Mouse (Mus musculus) urinary bladder, postnatal 4 days (tissue): ENCODE results near the gene Svop.
A peak's percentile ranks its signal among the peaks of the same experiment; 100 is the strongest.

Experiments used
- DNase-seq, 2 experiments: peaks; one replicate each; pipeline ENCODE4 v3.0.0; 2021 to 2022; ENCODE audit warnings: low spot score in 2 of 2

The Svop gene

GRCm38 (mm10) chr5:114046604-114047003 lies 44.8 kb downstream of the Svop start:
- no peak for DNase-seq

GRCm38 (mm10) chr5:114046151-114046550 lies 45.2 kb downstream of the Svop start:
- no peak for DNase-seq

- DNase-seq = no peak
These were observed 46.2 kb downstream of the Svop start for GRCm38 (mm10) chr5:114045134-114045533.

- DNase-seq = no peak
These were observed 47.6 kb downstream of the Svop start for GRCm38 (mm10) chr5:114043800-114044199.

GRCm38 (mm10) chr5:114041327-114041930 lies 49.9 kb downstream of the Svop start:
- DNase-seq = peak in 1 of 2 experiments; percentile 24

GRCm38 (mm10) chr5:114040911-114041310 lies 50.5 kb downstream of the Svop start:
- no peak for DNase-seq

GRCm38 (mm10) chr5:114040508-114040907 lies 50.9 kb downstream of the Svop start:
- no peak for DNase-seq

GRCm38 (mm10) chr5:114035111-114035510 lies 56.3 kb downstream of the Svop start:
- DNase-seq = no peak

- no peak for DNase-seq
These were observed 57.0 kb downstream of the Svop start for GRCm38 (mm10) chr5:114034393-114034792.

GRCm38 (mm10) chr5:114032161-114032763 lies 59.1 kb downstream of the Svop start:
- DNase-seq = no peak

GRCm38 (mm10) chr5:114030652-114031051 lies 60.7 kb downstream of the Svop start:
- DNase-seq = no peak

GRCm38 (mm10) chr5:114028111-114028510 lies 63.3 kb downstream of the Svop start:
- no peak for DNase-seq

- no peak for DNase-seq
These were observed 64.0 kb downstream of the Svop start for GRCm38 (mm10) chr5:114027217-114027944.

- no peak for DNase-seq
These were observed 66.5 kb downstream of the Svop start for GRCm38 (mm10) chr5:114024885-114025284.

GRCm38 (mm10) chr5:114024390-114024789 lies 67.0 kb downstream of the Svop start:
- DNase-seq = no peak

GRCm38 (mm10) chr5:114015121-114015520 lies 76.2 kb downstream of the Svop start:
- no peak for DNase-seq

- DNase-seq = no peak
These were observed 82.3 kb downstream of the Svop start for GRCm38 (mm10) chr5:114009049-114009448.

GRCm38 (mm10) chr5:114007753-114008453 lies 83.5 kb downstream of the Svop start:
- DNase-seq = no peak

GRCm38 (mm10) chr5:114006974-114007373 lies 84.4 kb downstream of the Svop start:
- no peak for DNase-seq

- DNase-seq = no peak
These were observed 86.3 kb downstream of the Svop start for GRCm38 (mm10) chr5:114005100-114005499.

GRCm38 (mm10) chr5:114004573-114004972 lies 86.8 kb downstream of the Svop start:
- no peak for DNase-seq

- DNase-seq = no peak
These were observed 87.8 kb downstream of the Svop start, which contains the start of gene Dao for GRCm38 (mm10) chr5:114003542-114003941. TSS of gene Dao (plus strand) at chr5:114003703.
